Mouse (Mus musculus) kidney, adult 8-10 months (tissue): ENCODE measurements at regions not wholly inside any gene's neighbourhood (a gene's known extent, or its start where the extent isn't known, plus 50 kb on each side); places are given as distances from the start of the nearest gene placed in this dataset.
"Not testable (repeated sequence)": the region's sequence is repeated elsewhere in the genome, so short reads cannot be mapped to it uniquely, and the experiment has no call there.

Experiments
- DNase-seq, 2 experiments: peaks; one replicate each; pipeline ENCODE4 v3.0.0; 2022

DNA sequence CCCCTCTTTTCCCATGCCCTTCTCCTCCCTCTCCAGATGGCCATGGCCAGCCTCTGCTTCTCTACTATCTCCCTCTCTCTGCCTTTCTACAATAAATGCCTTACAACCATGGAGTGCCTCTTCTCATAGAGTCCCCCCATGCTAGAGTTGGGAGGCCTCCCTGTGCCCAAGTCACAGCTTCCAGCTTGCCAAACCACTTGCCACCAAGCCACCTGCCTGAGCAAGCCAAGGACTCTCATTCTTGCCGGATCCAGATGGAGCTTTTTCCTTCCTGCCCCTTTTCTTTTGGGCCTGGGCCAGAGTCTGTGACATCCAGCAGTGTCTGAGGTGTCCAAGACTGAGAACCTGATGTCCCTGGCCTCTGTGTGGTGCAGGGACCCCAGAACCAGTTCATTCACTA is 367.4 kb upstream of the Arhgap42 start:
- DNase-seq = no peak

DNA sequence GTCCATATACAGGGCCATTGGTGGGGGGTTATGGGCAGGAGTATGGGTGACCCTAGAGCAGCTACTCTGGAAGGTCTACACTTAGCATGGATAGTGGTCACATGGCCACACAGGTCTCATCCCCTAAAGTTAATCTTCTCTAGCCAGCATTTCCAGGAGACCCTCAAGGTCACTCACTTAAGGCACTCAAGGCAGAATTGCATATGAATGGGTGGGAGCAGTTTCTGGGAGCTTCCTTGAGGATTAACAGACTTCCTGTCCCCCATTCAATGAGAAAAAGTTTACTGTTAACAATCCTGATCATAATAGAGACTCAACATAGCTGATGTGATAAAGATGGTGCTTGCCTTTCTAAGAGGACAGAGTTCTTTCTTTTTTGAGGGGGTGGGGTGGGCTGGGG is 352.4 kb upstream of the Arhgap42 start:
- DNase-seq = no peak

DNA sequence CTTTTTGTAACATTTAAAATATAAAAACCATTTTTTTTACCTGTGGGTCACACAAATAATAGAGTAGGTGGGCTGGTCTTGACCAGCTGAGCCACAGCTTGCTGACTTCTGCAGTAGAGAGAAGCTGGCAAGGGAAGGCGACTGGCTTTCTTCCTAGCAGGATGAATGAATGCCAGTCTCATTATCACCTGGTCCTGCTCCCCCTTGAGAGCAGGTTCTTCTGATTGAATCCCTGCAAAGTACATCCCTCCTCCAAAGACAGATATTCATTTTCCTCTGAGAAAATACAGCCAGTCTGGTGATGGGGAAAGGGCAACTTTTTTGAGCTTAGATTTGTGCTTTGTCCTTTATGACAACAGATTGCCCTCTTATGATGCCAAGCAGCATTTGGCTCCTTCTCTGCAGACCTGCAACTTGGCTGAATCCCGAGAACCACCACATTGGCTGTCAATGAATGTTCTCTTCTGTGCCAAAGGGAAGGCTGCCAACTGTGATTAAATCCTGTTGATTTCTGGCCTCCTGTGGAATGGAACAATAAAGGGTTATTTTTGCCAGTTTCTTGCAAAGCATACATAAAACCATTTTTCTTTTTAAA is 344.2 kb upstream of the Arhgap42 start:
- DNase-seq = peak; percentile 76 to 80

DNA sequence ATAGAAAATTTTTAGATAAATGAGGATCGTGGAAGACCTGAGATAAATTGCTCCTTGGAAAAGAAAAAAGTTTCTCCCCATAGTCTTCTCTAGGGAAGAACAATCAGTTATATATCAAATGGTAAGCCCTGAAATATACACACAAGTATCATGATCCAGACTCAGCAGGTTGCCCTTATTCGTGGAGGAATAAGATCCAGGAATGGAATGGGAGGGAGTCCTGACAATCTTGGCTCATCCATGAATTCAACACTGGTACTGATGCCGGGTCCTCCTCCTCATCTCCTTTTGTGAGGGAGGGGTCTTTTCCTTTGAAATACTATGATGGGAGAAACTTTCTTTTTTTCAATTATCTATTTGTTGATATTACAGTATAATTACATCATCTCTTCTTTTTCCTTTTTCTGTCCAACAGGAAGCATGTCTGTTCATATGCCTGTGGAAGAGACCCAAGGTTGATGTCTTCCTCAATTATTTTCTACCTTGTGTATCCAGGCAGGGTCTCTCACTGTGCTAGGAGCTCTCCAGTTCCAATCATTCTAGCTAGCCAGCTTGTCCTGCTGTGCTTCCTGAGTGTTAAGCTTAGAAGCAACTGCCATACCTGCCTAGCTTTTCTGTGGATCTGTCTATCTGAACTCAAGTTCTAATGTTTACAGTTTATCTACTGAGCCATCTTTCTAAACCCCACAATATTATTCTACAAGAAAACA is 343.6 kb upstream of the Arhgap42 start:
- DNase-seq = no peak

DNA sequence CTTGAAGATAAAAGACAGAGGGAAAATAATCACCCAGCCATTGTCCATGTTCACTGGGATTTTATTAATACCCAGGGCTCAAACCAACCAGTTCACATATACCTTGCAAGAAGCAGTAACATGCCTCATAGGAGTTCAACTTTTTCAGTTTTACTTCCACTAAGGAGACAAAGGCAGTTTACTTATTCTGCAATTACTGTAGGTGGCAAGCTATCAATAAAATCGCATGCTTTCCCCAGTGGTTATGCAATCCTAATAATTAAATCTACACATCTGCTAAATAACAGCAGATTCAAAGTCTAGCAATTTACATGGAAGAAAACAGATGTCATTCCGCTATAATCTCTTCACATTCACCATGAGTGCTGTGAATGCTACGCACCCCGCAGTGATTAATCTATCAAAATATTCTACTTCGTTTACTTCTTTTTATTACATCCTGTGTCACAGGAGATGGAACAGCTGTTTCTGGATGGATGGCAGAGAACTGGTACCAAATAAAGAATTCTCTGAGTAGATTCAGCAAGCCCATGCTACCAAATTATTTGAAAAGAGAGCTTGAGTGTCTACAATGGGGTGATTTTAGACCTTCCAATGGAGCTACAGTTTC is 329.2 kb upstream of the Arhgap42 start:
- no peak for DNase-seq

DNA sequence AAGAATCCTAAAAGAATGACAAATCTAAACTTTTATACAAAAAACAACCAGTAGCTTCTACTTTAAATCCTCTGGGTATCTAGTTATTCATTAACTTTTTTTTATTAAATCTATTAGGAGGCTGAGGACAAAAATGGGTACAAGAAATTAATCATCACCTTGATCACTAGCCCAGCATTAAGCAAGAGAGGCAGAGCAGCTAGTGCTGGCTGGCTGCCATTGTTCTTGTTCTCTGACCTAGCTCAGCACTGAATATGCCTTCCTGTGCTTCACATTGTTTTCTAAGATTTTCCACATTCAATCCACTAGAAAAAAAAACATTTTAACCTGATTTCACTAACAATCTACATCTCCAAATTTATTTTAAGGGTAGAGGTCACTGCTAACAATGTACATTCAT is 325.6 kb upstream of the Arhgap42 start:
- DNase-seq = peak; percentile 83 to 89

DNA sequence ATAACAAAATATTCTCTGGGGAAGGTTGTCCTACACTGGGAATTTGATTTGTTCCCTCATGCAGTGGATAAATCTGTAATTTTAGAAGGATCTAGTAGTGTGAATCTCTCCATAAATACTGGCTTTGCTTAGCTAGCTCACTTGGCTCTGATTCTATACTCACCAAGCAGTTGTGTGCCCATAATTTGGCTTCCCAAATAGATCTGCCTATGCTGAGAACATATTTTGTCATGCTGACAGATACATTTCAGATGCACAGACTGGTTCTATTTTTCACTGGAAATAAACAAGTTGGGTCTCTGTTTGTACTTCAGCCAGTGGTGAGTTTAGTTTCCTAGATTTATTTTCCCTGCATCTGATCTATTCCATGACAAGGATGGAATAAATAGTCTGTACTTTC is 309.8 kb upstream of the Arhgap42 start:
- no peak for DNase-seq

DNA sequence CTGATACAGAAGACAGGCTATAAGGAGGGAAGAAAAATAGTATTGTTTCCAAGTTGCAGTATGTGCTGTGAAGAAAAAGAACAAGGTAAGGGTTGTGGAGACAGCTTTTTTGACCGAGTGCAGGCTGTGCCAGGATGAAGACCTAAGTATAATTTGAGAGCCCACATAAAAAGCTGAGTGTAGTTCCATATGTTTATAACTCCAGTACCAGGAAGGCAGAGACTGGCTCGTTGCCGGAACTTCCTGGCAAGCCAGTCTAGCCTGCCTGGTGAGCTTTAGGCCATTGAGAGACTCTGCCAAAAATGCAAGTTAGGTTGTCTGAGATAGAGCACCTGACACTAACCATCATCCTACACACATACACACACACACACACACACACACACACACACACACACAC is 308.7 kb upstream of the Arhgap42 start:
- DNase-seq = no peak

DNA sequence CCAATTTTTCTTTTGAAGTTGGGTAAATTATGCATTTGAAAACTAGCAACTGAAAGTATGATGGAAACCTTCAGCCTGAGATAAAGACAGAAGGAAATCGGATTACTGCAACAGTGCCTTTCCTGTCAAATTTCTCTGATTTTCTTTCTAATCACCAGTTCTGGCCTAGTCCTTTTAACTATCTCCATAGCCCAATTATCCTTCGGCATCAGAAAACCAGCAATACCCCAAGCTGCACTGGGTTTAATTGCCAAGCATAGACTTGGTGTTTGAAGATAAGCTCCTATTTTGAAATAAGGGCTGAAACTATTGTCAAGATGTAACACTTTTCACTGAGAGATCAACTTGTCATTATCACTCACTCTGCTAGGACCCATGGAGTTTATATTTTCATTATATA is 308.2 kb upstream of the Arhgap42 start:
- no peak for DNase-seq

DNA sequence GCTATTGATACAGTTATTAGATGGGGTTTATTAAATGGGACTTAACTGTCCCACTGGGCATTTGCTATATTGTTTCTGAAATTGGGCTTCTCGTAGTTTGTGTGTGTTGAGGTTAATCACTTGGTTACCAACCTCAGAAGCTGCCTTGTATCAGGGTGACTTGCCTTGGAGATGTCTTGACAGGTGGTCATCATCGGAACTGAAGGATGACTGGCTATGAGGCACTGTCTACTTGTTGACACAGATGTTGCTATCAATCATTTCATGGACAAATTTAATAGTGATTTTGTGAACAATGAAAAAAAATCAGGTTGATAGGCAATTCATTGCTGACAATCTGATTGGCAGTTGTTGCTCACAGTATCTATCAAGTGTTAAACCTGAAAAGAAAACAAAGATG is 261.4 kb upstream of the Arhgap42 start:
- DNase-seq = no peak

DNA sequence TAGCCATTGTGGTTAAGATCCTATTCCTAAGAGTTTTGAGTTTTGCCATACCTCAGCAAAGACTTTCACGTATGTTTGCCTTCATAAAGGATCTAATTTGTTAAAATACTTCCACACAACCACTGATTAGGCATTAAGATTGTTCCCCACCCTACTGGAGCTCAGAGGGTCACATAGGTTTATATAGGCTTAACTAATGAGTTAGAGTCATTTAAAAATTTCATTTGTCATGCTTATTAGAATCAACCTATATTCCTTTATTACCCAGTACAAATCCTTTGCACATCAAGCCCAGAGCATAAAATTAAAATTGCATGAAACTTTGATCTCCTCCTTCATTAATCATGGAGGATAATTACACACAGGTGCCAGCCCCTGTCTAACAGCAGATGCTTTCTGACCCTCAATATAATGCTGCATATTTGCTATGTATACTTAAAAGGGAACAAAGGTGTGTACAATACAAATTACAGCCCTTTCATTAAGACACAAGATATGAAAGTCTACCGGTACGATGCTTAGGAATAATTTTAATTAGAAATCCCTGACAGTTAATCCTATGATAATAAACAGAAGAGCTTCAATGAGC is 254.8 kb upstream of the Arhgap42 start:
- no peak for DNase-seq

DNA sequence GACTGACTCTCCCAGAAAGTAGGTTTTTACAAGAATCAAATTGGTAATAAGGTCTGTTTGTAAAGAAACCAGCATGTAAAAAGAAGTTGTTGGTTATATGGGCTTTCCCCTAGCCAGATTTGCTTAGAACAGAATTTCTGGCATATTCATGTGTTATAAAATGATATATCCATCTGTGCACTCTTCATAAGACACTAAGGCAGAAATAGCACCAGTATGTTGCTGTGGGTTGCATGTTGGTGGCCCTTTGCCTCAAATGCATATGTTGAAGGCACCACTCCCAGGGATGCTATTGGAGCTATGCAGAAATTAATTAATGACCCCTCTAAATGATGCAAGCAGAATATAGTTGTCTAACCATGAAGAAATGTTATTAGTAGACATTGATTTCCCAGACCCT is 238.2 kb upstream of the Arhgap42 start:
- no peak for DNase-seq

DNA sequence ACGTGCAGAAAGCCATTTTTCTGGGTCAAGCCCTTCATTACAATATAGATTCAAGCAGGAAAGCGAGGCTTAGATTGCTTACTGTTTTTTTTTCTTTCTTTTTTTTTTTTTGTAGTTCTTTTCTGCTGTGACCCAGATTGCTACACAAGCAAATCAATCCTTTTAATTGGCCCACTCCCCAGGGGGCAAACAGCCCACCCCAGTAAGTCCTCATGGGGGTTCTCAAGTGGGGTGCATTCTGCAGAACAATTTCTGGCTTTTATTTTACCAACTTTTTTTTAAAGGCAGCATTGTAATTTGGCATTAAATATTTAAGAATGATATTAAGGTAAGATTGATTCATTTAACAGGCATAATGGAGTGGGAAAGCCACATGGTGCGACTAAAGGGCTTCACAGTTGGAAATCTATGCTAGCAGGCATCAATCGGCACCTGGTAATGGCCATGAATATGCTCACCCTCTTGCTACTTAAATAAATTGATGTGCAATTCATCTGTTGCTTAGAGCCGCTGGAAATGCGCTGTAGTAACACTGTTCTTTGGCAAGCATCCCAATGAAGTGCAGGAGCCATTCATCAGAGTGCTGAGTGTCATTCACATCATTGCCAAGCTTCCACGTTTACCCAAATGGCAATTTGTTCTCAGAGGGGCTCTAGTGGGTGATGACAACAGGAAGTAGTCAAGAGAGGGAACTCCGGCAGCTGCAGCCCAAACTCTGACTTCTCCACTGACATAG is 236.3 kb upstream of the Arhgap42 start:
- DNase-seq = no peak

DNA sequence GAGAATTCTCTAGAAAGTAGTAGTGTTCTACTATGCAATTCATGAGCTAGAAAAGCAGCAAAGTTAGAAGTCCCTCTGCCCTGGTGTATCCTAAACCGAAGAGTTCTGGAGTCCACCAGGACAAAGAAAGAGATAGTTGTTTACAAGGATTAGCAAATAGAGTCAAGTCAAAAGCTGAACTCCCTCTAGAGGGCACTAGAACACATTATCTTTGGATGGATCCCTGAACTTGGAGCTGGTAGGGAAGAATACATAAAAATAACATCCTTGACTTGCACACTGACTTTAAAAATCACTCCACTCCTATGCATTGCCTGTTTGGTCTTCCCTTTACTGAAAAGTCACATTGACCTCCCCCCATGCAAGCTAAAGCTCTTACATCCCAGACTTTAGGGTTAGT is 205.3 kb upstream of the Arhgap42 start:
- DNase-seq = no peak

DNA sequence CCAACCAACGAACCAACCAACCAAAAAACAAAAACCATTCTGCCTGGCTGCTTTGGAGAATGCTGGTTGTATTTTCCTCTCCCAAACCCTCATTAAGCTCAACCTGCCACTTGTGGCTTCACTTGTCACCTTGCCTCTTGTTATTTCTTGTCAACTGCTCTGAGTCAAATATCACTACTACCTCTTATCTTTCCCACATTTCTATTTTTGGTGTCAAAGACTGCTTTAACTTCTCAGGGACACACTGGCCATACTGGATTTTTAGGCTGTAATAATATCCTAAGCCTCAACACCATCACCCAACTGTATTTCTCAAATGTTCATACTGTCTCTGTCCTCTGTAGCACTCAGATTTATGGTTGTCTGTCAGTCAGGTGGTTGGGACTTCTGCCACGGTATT is 181.4 kb upstream of the Arhgap42 start:
- no peak for DNase-seq

DNA sequence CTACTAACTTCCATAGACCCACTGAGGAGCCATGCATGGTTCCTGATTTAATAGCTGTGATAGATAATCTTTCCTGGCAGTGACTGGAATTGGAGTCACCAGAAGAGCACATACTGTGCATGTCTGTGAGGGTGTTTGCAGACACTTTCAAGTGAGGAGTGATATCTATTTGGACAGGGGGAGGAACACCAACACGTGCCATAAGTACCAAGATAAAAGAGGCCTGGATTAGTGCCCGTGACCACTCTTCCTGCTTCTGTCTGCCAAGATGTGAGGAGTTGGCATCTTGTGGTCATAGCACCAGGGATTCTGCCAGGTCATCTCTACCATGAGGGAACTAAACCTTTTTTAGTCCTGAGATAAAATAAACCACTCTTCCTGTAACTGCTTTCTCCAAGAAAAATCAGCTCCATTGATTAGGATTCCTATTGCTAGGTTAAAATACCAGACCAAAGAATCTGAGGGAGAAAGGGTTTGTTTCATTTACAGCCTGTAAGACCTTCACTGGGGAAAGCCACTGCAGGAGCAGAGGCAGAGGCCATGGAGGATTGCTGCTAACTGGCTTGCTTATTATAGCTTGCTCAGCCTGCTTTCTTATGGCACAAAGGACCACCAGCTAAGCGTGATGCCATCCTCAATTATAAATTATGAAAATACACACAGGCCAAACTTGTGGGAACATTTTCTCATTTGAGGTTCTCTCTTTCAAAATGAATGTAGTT is 173.7 kb upstream of the Arhgap42 start:
- DNase-seq = no peak

DNA sequence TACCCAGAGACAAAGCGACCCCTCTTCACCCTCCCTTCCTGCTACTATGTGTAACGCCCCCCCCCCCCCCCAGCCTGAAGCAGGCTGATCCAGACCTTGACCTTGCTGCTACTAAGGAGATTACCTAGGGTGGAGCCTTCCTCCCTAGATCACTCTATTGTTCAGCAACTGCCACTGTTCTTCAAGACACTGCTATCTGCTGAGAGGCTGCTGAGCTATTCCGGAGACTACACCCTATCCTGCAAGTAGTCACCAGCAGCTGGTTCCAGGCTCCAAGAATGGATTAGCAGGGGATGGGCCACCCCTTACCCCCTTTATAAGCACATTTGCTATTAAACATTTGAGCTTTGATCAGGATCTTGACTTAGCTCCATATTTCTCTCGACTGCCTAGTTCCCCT is 155.3 kb upstream of the Arhgap42 start:
- DNase-seq = not testable (repeated sequence)

DNA sequence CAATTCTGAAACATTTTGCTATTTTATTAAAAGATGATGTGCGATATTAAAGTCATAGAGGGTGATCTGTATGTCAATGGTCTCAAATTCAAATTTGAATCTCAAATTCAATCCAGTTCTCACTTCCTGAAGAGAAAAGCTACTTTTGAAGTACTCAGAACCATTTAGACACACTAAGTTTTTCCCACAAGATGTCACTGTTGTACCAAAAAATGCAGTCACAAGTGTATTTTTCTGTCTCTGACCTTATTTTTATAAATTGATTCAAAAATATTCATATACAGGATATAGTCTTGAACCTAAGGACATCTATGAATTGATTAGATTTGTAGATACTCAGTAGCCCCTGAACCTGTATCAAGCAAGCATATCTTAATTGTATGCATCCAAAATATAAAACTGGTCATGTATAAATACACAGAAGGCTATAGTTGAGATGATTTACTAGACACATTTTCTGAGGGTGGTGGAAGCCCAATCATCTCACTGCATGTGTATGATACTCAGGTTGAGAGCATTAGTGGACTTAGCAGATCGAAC is 137.8 kb upstream of the Arhgap42 start:
- no peak for DNase-seq

DNA sequence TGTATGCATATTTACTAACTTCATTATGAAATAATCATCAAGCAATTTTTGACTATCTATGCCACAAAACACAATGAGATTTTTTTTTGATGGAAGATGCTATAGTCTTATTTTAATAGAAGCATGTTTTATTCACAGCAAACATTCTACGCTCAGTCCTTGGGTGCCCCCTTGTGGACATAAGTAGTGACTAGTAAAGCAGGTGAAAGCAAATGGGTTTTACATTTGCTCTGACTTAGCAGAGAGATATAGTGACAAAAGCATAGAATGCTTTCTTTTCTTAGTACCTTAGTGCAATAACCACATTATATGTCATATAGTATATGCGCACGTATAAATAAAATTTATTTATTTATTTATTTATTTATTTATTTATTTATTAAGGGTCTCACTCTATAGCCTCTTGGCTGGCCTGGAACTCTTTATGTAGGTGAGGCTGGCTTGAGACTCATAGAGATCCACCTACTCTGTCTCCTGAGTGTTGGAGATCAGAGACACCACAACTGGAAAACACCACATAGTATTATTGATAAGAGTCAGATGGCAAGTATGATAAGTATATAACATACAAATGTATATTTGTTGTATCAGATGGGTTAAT is 136.5 kb upstream of the Arhgap42 start:
- DNase-seq = peak; percentile 39 to 76

DNA sequence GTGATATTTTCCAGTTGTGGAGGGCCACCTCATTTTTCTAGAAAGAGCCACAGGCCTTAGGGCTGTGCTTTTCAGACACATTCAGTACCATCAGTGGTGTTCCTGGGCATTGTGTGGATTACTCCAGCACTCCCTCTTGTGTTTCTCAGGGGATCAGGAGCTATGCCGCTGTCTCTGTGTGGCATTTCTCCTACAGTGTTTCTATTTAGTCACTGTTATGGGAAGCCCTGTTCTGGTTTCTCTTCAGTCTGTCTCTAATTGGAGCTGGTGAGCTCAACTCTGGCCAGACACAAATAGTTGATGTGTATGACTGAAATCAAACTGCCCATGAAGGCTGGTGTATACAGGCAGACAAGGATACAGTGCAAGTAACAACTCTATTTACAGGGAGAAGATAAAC is 133.7 kb upstream of the Arhgap42 start:
- DNase-seq = peak in 1 of 2 experiments; percentile 18

DNA sequence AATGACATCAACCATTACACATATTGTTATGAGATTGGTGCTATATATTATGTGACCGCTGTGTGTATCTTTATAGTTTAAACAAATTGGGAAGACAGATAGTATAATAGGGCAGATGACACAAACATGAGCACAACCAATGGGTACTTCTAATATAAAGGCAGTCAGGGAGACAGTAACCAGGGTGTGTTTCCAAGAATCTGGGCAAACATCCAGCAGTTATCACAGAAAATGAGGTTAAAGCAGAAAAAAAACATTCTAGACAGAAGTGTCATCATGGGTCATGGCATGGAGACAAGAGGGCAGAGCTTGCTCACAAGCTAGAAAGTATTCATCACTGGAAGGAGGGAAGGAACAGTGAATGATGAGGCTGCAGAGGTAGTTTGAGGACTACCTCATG is 129.8 kb upstream of the Arhgap42 start:
- DNase-seq = no peak
